Mouse (Mus musculus): ENCODE data around the gene Hrg.
"Not testable (repeated sequence)": the region's sequence is repeated elsewhere in the genome, so short reads cannot be mapped to it uniquely, and the experiment has no call there.

The Hrg gene

GRCm38 (mm10) chr16:22956085-22956439 lies 5.2 kb downstream of the Hrg start:
- in situ Hi-C loops (cut with MboI, MseI): loop anchor here in 1 of 2 experiments (10.0 kb wide), 1 partner anchor 1979 kb away; no protein-coding TSS in a partner anchor

- in situ Hi-C loops (cut with MboI, MseI): no loop called here
These were observed 10.2 kb downstream of the Hrg start for GRCm38 (mm10) chr16:22961073-22961472.

GRCm38 (mm10) chr16:22962256-22962655 lies 11.4 kb downstream of the Hrg start:
- in situ Hi-C loops (cut with MboI, MseI): no loop called here

- in situ Hi-C loops (cut with MboI, MseI): no loop called here
These were observed 12.4 kb downstream of the Hrg start for GRCm38 (mm10) chr16:22963293-22963692.

GRCm38 (mm10) chr16:22967383-22968030 lies 16.6 kb downstream of the Hrg start:
- in situ Hi-C loops (cut with MboI, MseI): no loop called here

- in situ Hi-C loops (cut with MboI, MseI): not testable (repeated sequence)
These were observed 46.1 kb downstream of the Hrg start for GRCm38 (mm10) chr16:22996951-22997350.
